ENCODE assay signal across 8 mouse cellular contexts in genomic region chr3:130819031-130819836, GRCm38 (mm10).
DNase-seq lines count a peak whose midpoint lies in the region; ATAC-seq and TF ChIP-seq lines count a peak whose summit lies in the region.

No protein-coding gene starts in this region.

- no peak overlapping the region for H3K27ac ChIP-seq in left cerebral cortex, adult 2 months
- no peak overlapping the region for H3K27ac ChIP-seq in embryonic facial prominence, embryonic 12.5 days
- no peak overlapping the region for H3K27ac ChIP-seq in intestine, embryonic 14.5 days (ENCODE audit: low read depth)

- peak overlapping the region; percentile 55 for H3K4me2 ChIP-seq in embryonic facial prominence, embryonic 12.5 days (replicated peaks)
- peak overlapping the region; percentile 73 for H3K4me2 ChIP-seq in intestine, embryonic 14.5 days (ENCODE audit: low read length)
- peak overlapping the region; percentile 76 for H3K4me2 ChIP-seq in myocyte (ENCODE audit: low read depth)

- H3K79me2 ChIP-seq in myocyte (ENCODE audit: control insufficient read depth, insufficient read depth) = no peaks in the 10 kb centered on the region

- TF ChIP-seq POLR2A in myocyte (IDR thresholded peaks at IDR 0.05; ENCODE audit: insufficient read length, low read depth) = no peak

- ATAC-seq in embryonic facial prominence, embryonic 12.5 days (ENCODE audit: insufficient number of reproducible peaks, insufficient read depth, low FRiP score, low TSS enrichment) = peak; percentile 35
- ATAC-seq in intestine, embryonic 14.5 days (replicated peaks; ENCODE audit: low FRiP score, low TSS enrichment, low read depth) = no peak; the same call in 1 of the 2 replicates

- TF ChIP-seq CTCF in left cerebral cortex, adult 2 months (IDR thresholded peaks at IDR 0.05) = no peak

- 0 out of 2 replicates have a peak overlapping the region, but pooled peaks have one; percentile 30 for H3K9ac ChIP-seq in embryonic facial prominence, embryonic 12.5 days
- 0 out of 2 replicates have a peak overlapping the region, but pooled peaks have one; percentile 38 for H3K9ac ChIP-seq in intestine, embryonic 14.5 days (ENCODE audit: low read length)

- WGBS in embryonic facial prominence, embryonic 12.5 days = 34% methylated on average over 17 of the region's 17 CpGs
- 38% methylated on average over 17 of the region's 17 CpGs for WGBS in intestine, embryonic 14.5 days

- H3K27me3 ChIP-seq in embryonic facial prominence, embryonic 12.5 days = no peaks in the 10 kb centered on the region
- H3K27me3 ChIP-seq in intestine, embryonic 14.5 days (replicated peaks; ENCODE audit: control insufficient read depth, insufficient read depth, low read length) = no peaks in the 10 kb centered on the region
- H3K27me3 ChIP-seq in myocyte (ENCODE audit: control insufficient read depth, insufficient read depth, insufficient read length) = no peaks in the 10 kb centered on the region

- H3K4me3 ChIP-seq in left cerebral cortex, adult 2 months = peak overlapping the region; percentile 27
- peak overlapping the region; percentile 27 for H3K4me3 ChIP-seq in embryonic facial prominence, embryonic 12.5 days
- peak overlapping the region; percentile 38 for H3K4me3 ChIP-seq in intestine, embryonic 14.5 days (ENCODE audit: low read depth, low read length)
- H3K4me3 ChIP-seq in myocyte = no peak overlapping the region

- DNase-seq in left cerebral cortex, adult 2 months (ENCODE audit: extremely low spot score in 1 of 2, low spot score in 2 of 2) = no peak
- DNase-seq in left cerebral cortex, postnatal 36 days (ENCODE audit: low spot score in 2 of 2) = no peak
- DNase-seq in intestine, embryonic 14.5 days (ENCODE audit: low spot score) = no peak
- DNase-seq in layer of hippocampus, postnatal 10 days (ENCODE audit: low spot score in 2 of 2) = no peak
- DNase-seq in left cerebral cortex, postnatal 14 days (ENCODE audit: low spot score in 2 of 2) = no peak
- DNase-seq in layer of hippocampus, postnatal 36 days = no peak

- peaks cover 10% of the 10 kb centered on the region; the same call in 1 of the 2 replicates for H3K4me1 ChIP-seq in embryonic facial prominence, embryonic 12.5 days
- no peaks in the 10 kb centered on the region for H3K4me1 ChIP-seq in intestine, embryonic 14.5 days (replicated peaks; ENCODE audit: control insufficient read depth, insufficient read depth, low read length)

- H3K36me3 ChIP-seq in embryonic facial prominence, embryonic 12.5 days = no peaks in the 10 kb centered on the region
- H3K36me3 ChIP-seq in intestine, embryonic 14.5 days (ENCODE audit: control insufficient read depth, insufficient read depth, low read length) = no peaks in the 10 kb centered on the region
- no peaks in the 10 kb centered on the region for H3K36me3 ChIP-seq in myocyte (ENCODE audit: control insufficient read depth, insufficient read depth)

- H3K9me3 ChIP-seq in embryonic facial prominence, embryonic 12.5 days = no peaks in the 10 kb centered on the region
- no peaks in the 10 kb centered on the region for H3K9me3 ChIP-seq in intestine, embryonic 14.5 days (ENCODE audit: control insufficient read depth, low read length)

- H3ac ChIP-seq in myocyte (ENCODE audit: control insufficient read depth, insufficient read length) = no peak overlapping the region

- intact Hi-C loops in left cerebral cortex, adult 2 months (cut with DNase I) = no loop called here
- intact Hi-C loops in left cerebral cortex, postnatal 36 days (cut with DNase I) = no loop called here
- intact Hi-C loops in left cerebral cortex, postnatal 14 days (cut with DNase I) = loop anchor here (2.0 kb wide), 1 partner anchor 418 kb away; no protein-coding TSS in a partner anchor

TF ChIP-seq in myocyte, 11 proteins besides CTCF, POLR2A, EP300 and RAD21:
- TF ChIP-seq CEBPB (IDR thresholded peaks at IDR 0.05; ENCODE audit: insufficient read depth, poor library complexity, severe bottlenecking) (no peak), SRF (IDR thresholded peaks at IDR 0.05; ENCODE audit: control insufficient read depth, insufficient read length, low read depth) (no peak), REST (IDR thresholded peaks at IDR 0.05; ENCODE audit: insufficient read depth, insufficient read length) (no peak), USF1 (IDR thresholded peaks at IDR 0.05; ENCODE audit: low read depth) (no peak), TCF12 (IDR thresholded peaks at IDR 0.05; ENCODE audit: insufficient read depth, poor library complexity, severe bottlenecking) (no peak)
